Mouse (Mus musculus) left cerebral cortex, adult 8-10 months (tissue): ENCODE measurements around the gene S100a7a. TPM values are rescaled to one million over a fixed set of nuclear protein-coding genes. Genes with fewer than 3 reads are reported as not detected.

ENCODE experiments used
- DNase-seq, 2 experiments: peaks; one replicate each; pipeline ENCODE4 v3.0.0; 2022; ENCODE audit warnings: low spot score in 2 of 2
- total RNA-seq, 4 experiments: library from RNA; stranded (reverse); gene quantifications; 2 replicates each; pipeline ENCODE4 v1.2.4; 2022

S100a7a gene
- total RNA-seq, 4 experiments from 2014 or later, result 0.38 to 1.1 (median 0.91) TPM

- DNase-seq, result no peak
Observed at GRCm38 (mm10) chr3:90627366-90627765, 26.5 kb upstream of the S100a7a start.

GRCm38 (mm10) chr3:90627807-90628206 lies 26.0 kb upstream of the S100a7a start:
- DNase-seq, result no peak

GRCm38 (mm10) chr3:90629298-90629697 lies 24.5 kb upstream of the S100a7a start:
- DNase-seq, result no peak

GRCm38 (mm10) chr3:90631984-90632383 lies 21.8 kb upstream of the S100a7a start:
- no peak for DNase-seq

- no peak for DNase-seq
Observed at GRCm38 (mm10) chr3:90638511-90639275, 15.1 kb upstream of the S100a7a start.

GRCm38 (mm10) chr3:90639511-90640154 lies 14.2 kb upstream of the S100a7a start:
- no peak for DNase-seq

- no peak for DNase-seq
Observed at GRCm38 (mm10) chr3:90640981-90641380, 12.8 kb upstream of the S100a7a start.

- DNase-seq, result no peak
Observed at GRCm38 (mm10) chr3:90644220-90644619, 9.6 kb upstream of the S100a7a start.

- no peak for DNase-seq
Observed at GRCm38 (mm10) chr3:90647291-90647690, 6.5 kb upstream of the S100a7a start.

GRCm38 (mm10) chr3:90648981-90649380 lies 4.8 kb upstream of the S100a7a start:
- DNase-seq, result no peak

GRCm38 (mm10) chr3:90649832-90650231 lies 4.0 kb upstream of the S100a7a start:
- DNase-seq, result no peak

- DNase-seq, result peak; percentile 46 to 54
Observed at GRCm38 (mm10) chr3:90652878-90653508, 824 bp upstream of the S100a7a start.

- no peak for DNase-seq
Observed at GRCm38 (mm10) chr3:90657405-90657804, 3.6 kb downstream of the S100a7a start.

- no peak for DNase-seq
Observed at GRCm38 (mm10) chr3:90659364-90660044, 5.7 kb downstream of the S100a7a start.

- no peak for DNase-seq
Observed at GRCm38 (mm10) chr3:90664219-90664618, 10.4 kb downstream of the S100a7a start.

- DNase-seq, result no peak
Observed at GRCm38 (mm10) chr3:90668846-90669245, 15.0 kb downstream of the S100a7a start, which contains the start of gene S100a8. Gene S100a8, plus strand, starts transcription at chr3:90668978.

- no peak for DNase-seq
Observed at GRCm38 (mm10) chr3:90678656-90679055, 24.8 kb downstream of the S100a7a start.

GRCm38 (mm10) chr3:90683929-90684328 lies 30.1 kb downstream of the S100a7a start:
- no peak for DNase-seq

GRCm38 (mm10) chr3:90686835-90687234 lies 33.0 kb downstream of the S100a7a start:
- no peak for DNase-seq

- no peak for DNase-seq
Observed at GRCm38 (mm10) chr3:90693496-90693895, 39.7 kb downstream of the S100a7a start.

- no peak for DNase-seq
Observed at GRCm38 (mm10) chr3:90695613-90696012, 41.8 kb downstream of the S100a7a start, which contains the start of gene S100a9. Gene S100a9, minus strand, starts transcription at chr3:90695721.

- DNase-seq, result no peak
Observed at GRCm38 (mm10) chr3:90702244-90702643, 48.4 kb downstream of the S100a7a start.
